Mouse (Mus musculus): Measurements from ENCODE around the gene Tcf7l1. TPM values are rescaled to one million over a fixed set of nuclear protein-coding genes. Genes with fewer than 3 reads are reported as not detected.

The Tcf7l1 gene
- total RNA-seq, 2 experiments from 2014 or later, result 4.9 to 7.5 TPM

GRCm38 (mm10) chr6:72808342-72808741 lies 19.3 kb upstream of the Tcf7l1 start:
- TF ChIP-seq CTCF (IDR thresholded peaks at IDR 0.05), result no peak
- Histone ChIP-seq H3K4me3 (no peak overlapping the region), H3K27ac (no peak overlapping the region)
- intact Hi-C loops (cut with DNase I), result no loop called here
- DNase-seq, result no peak

GRCm38 (mm10) chr6:72803669-72804068 lies 14.6 kb upstream of the Tcf7l1 start:
- intact Hi-C loops (cut with DNase I), result no loop called here
- TF ChIP-seq CTCF (IDR thresholded peaks at IDR 0.05), result no peak

GRCm38 (mm10) chr6:72802119-72802518 lies 13.1 kb upstream of the Tcf7l1 start:
- TF ChIP-seq CTCF (IDR thresholded peaks at IDR 0.05), result no peak
- intact Hi-C loops (cut with DNase I), result no loop called here
- Histone ChIP-seq H3K27ac (no peak overlapping the region), H3K4me3 (no peak overlapping the region)
- DNase-seq, result no peak

More at GRCm38 (mm10) chr6:72803669-72804068, 14.6 kb upstream of the Tcf7l1 start:
- DNase-seq, result no peak
- no peak overlapping the region for H3K27ac ChIP-seq
- H3K4me3 ChIP-seq, result no peak overlapping the region

GRCm38 (mm10) chr6:72800641-72801040 lies 11.6 kb upstream of the Tcf7l1 start:
- H3K27ac ChIP-seq, result no peak overlapping the region
- H3K4me3 ChIP-seq, result no peak overlapping the region
- no peak for DNase-seq
- intact Hi-C loops (cut with DNase I), result no loop called here
- no peak for TF ChIP-seq CTCF (IDR thresholded peaks at IDR 0.05)

- TF ChIP-seq CTCF (IDR thresholded peaks at IDR 0.05), result peak; percentile 32; the same call in 1 of the 2 replicates
- H3K4me3 ChIP-seq, result no peak overlapping the region
- H3K27ac ChIP-seq, result no peak overlapping the region
- intact Hi-C loops (cut with DNase I), result no loop called here
- no peak for DNase-seq
Observed at GRCm38 (mm10) chr6:72797763-72798162, 8.7 kb upstream of the Tcf7l1 start.

GRCm38 (mm10) chr6:72795444-72795843 lies 6.4 kb upstream of the Tcf7l1 start:
- DNase-seq, result no peak
- no peak overlapping the region for H3K27ac ChIP-seq
- intact Hi-C loops (cut with DNase I), result no loop called here
- no peak for TF ChIP-seq CTCF (IDR thresholded peaks at IDR 0.05)
- no peak overlapping the region for H3K4me3 ChIP-seq

GRCm38 (mm10) chr6:72794870-72795269 lies 5.8 kb upstream of the Tcf7l1 start:
- intact Hi-C loops (cut with DNase I), result no loop called here

GRCm38 (mm10) chr6:72792641-72793040 lies 3.6 kb upstream of the Tcf7l1 start:
- no peak overlapping the region for H3K4me3 ChIP-seq
- H3K27ac ChIP-seq, result no peak overlapping the region
- intact Hi-C loops (cut with DNase I), result no loop called here
- TF ChIP-seq CTCF (IDR thresholded peaks at IDR 0.05), result no peak
- DNase-seq, result no peak

More at GRCm38 (mm10) chr6:72794870-72795269, 5.8 kb upstream of the Tcf7l1 start:
- Histone ChIP-seq H3K27ac (no peak overlapping the region), H3K4me3 (no peak overlapping the region)
- DNase-seq, result no peak
- TF ChIP-seq CTCF (IDR thresholded peaks at IDR 0.05), result no peak

- Histone ChIP-seq H3K4me3 (peak overlapping the region; percentile 92), H3K27ac (peak overlapping the region; percentile 91)
- TF ChIP-seq CTCF (IDR thresholded peaks at IDR 0.05), result no peak
- intact Hi-C loops (cut with DNase I), result loop anchor here (2.0 to 5.0 kb wide), 4 partner anchors 41 to 151 kb away; no protein-coding TSS in a partner anchor
- peak; percentile 74 for DNase-seq
Observed at GRCm38 (mm10) chr6:72787948-72788891, 834 bp downstream of the Tcf7l1 start.

- DNase-seq, result peak; percentile 54
Observed at GRCm38 (mm10) chr6:72787322-72787947, 1.6 kb downstream of the Tcf7l1 start.

GRCm38 (mm10) chr6:72783780-72784179 lies 5.3 kb downstream of the Tcf7l1 start:
- H3K27ac ChIP-seq, result no peak overlapping the region
- H3K4me3 ChIP-seq, result no peak overlapping the region
- TF ChIP-seq CTCF (IDR thresholded peaks at IDR 0.05), result no peak
- no peak for DNase-seq
- intact Hi-C loops (cut with DNase I), result no loop called here

More at GRCm38 (mm10) chr6:72787322-72787947, 1.6 kb downstream of the Tcf7l1 start:
- peak overlapping the region; percentile 92 for H3K4me3 ChIP-seq
- intact Hi-C loops (cut with DNase I), result loop anchor here (5.0 kb wide), 2 partner anchors 40 to 95 kb away; no protein-coding TSS in a partner anchor
- TF ChIP-seq CTCF (IDR thresholded peaks at IDR 0.05), result no peak
- peak overlapping the region; percentile 91 for H3K27ac ChIP-seq

- H3K27ac ChIP-seq, result no peak overlapping the region
- peak; percentile 31 for TF ChIP-seq CTCF (IDR thresholded peaks at IDR 0.05)
- no peak overlapping the region for H3K4me3 ChIP-seq
- intact Hi-C loops (cut with DNase I), result no loop called here
- DNase-seq, result no peak
Observed at GRCm38 (mm10) chr6:72778779-72779776, 10.0 kb downstream of the Tcf7l1 start.
